Mouse (Mus musculus) MEL (cell line): ENCODE data around the gene Asb2. TPM values are rescaled to one million over a fixed set of nuclear protein-coding genes. Genes with fewer than 3 reads are reported as not detected.

Source experiments
- DNase-seq: peaks from one replicate; pipeline ENCODE4 v3.0.0; 2011; ENCODE audit warnings: low read depth, low spot score
- H3K27ac ChIP-seq: 2 replicates; pipeline ENCODE4 v1.5.1; 2012; ENCODE audit warnings: low read depth, mild to moderate bottlenecking, control low read depth, low read length, moderate library complexity; ENCODE audit not compliant: control insufficient read depth
- H3K27me3 ChIP-seq, 2 experiments: fragments of 150-350 bp in 1 of 2; sonication (generic) in 1 of 2; 2 replicates each; pipeline ENCODE4 v1.6.1; 2012; ENCODE audit warnings: low read length in 2 of 2, mild to moderate bottlenecking in 2 of 2, improper control_type of control experiment in 1 of 2, moderate library complexity in 1 of 2; ENCODE audit not compliant: insufficient read depth in 2 of 2, control insufficient read depth in 1 of 2
- H3K36me3 ChIP-seq, 2 experiments: 2 replicates each; pipeline ENCODE4 v1.6.1; 2012 to 2014; ENCODE audit warnings: low read length in 2 of 2, improper control_type of control experiment in 1 of 2, inconsistent platforms in 1 of 2, mild to moderate bottlenecking in 1 of 2; ENCODE audit not compliant: insufficient read depth in 2 of 2, control insufficient read depth in 1 of 2
- H3K4me1 ChIP-seq, 2 experiments: fragments of 150-350 bp in 1 of 2; sonication (generic) in 1 of 2; 2 replicates each; pipeline ENCODE4 v1.6.1; 2012; ENCODE audit warnings: low read length in 2 of 2, improper control_type of control experiment in 1 of 2, mild to moderate bottlenecking in 1 of 2; ENCODE audit not compliant: insufficient read depth in 2 of 2, control insufficient read depth in 1 of 2
- H3K4me3 ChIP-seq, 2 experiments: fragments of 150-350 bp in 1 of 2; sonication (generic) in 1 of 2; 2 replicates each; pipeline ENCODE4 v1.5.1; 2012; ENCODE audit warnings: low read depth in 2 of 2, low read length in 2 of 2, mild to moderate bottlenecking in 2 of 2, moderate library complexity in 2 of 2, control low read depth in 1 of 2, improper control_type of control experiment in 1 of 2; ENCODE audit not compliant: control insufficient read depth in 1 of 2, insufficient read depth in 1 of 2
- H3K79me2 ChIP-seq: 2 replicates; pipeline ENCODE4 v1.6.1; 2012; ENCODE audit warnings: mild to moderate bottlenecking, low read length, moderate library complexity; ENCODE audit not compliant: control insufficient read depth, poor library complexity, insufficient read depth
- H3K9ac ChIP-seq: 2 replicates; pipeline ENCODE4 v1.6.1; 2012; ENCODE audit warnings: low read depth, mild to moderate bottlenecking, control low read depth, low read length, moderate library complexity; ENCODE audit not compliant: control insufficient read depth, poor library complexity, severe bottlenecking
- H3K9me3 ChIP-seq: fragments of 150-350 bp; sonication (generic); replicated peaks from 2 replicates; pipeline ENCODE4 v1.6.1; 2012; ENCODE audit warnings: mild to moderate bottlenecking, low read length, improper control_type of control experiment, moderate library complexity; ENCODE audit not compliant: insufficient read depth
- CHD1 ChIP-seq: IDR thresholded peaks from 2 replicates; pipeline ENCODE4 v1.6.1; 2012; ENCODE audit warnings: low read depth, mild to moderate bottlenecking, inconsistent platforms, low read length, improper control_type of control experiment
- CHD2 ChIP-seq: IDR thresholded peaks from 2 replicates; pipeline ENCODE4 v1.6.1; 2011; ENCODE audit warnings: low read length, improper control_type of control experiment
- CTCF ChIP-seq, 3 experiments: IDR thresholded peaks in 2 of 3; conservative IDR thresholded peaks in 1 of 3; 2 replicates each; pipeline ENCODE4 v1.5.1; 2011 to 2012; ENCODE audit warnings: low read length in 3 of 3, low read depth in 2 of 3, mild to moderate bottlenecking in 2 of 3, improper control_type of control experiment in 1 of 3, inconsistent platforms in 1 of 3, mixed read lengths in 1 of 3, moderate library complexity in 1 of 3; ENCODE audit not compliant: control insufficient read depth in 1 of 3, insufficient read depth in 1 of 3, poor library complexity in 1 of 3, severe bottlenecking in 1 of 3
- E2F4 ChIP-seq: IDR thresholded peaks from 2 replicates; pipeline ENCODE4 v1.6.1; 2011; ENCODE audit warnings: low read depth, low read length, improper control_type of control experiment, borderline replicate concordance
- HCFC1 ChIP-seq: IDR thresholded peaks from 2 replicates; pipeline ENCODE4 v1.6.1; 2012; ENCODE audit warnings: low read depth, mild to moderate bottlenecking, inconsistent platforms, low read length, improper control_type of control experiment, moderate library complexity
- KAT2A ChIP-seq: conservative IDR thresholded peaks from 2 replicates; pipeline ENCODE4 v1.6.1; 2012; ENCODE audit warnings: low read depth, low read length, improper control_type of control experiment, inconsistent platforms
- MAFK ChIP-seq: IDR thresholded peaks from 2 replicates; pipeline ENCODE4 v1.6.1; 2011; ENCODE audit warnings: low read depth, mild to moderate bottlenecking, low read length, improper control_type of control experiment, borderline replicate concordance
- MAX ChIP-seq: IDR thresholded peaks from 2 replicates; pipeline ENCODE4 v1.6.1; 2011; ENCODE audit warnings: low read length, improper control_type of control experiment
- NRF1 ChIP-seq: IDR thresholded peaks from 2 replicates; pipeline ENCODE4 v1.6.1; 2014; ENCODE audit warnings: low read depth, mild to moderate bottlenecking, inconsistent platforms, low read length, improper control_type of control experiment, moderate library complexity; ENCODE audit not compliant: poor library complexity, insufficient read depth, severe bottlenecking
- POLR2A ChIP-seq, 2 experiments: IDR thresholded peaks; 2 replicates each; pipeline ENCODE4 v1.6.1; 2011 to 2012; ENCODE audit warnings: low read length in 2 of 2, mild to moderate bottlenecking in 2 of 2, control low read depth in 1 of 2, improper control_type of control experiment in 1 of 2, low read depth in 1 of 2, moderate library complexity in 1 of 2; ENCODE audit not compliant: control insufficient read depth in 1 of 2, insufficient read depth in 1 of 2, poor library complexity in 1 of 2
- POLR2AphosphoS5 ChIP-seq: IDR thresholded peaks from 2 replicates; pipeline ENCODE4 v1.6.1; 2012; ENCODE audit warnings: low read depth, borderline replicate concordance, mild to moderate bottlenecking, inconsistent platforms, low read length, moderate library complexity, mixed read lengths
- SMC3 ChIP-seq: IDR thresholded peaks from 2 replicates; pipeline ENCODE4 v1.6.1; 2011; ENCODE audit warnings: low read depth, low read length, improper control_type of control experiment
- TBP ChIP-seq: IDR thresholded peaks from 2 replicates; pipeline ENCODE4 v1.8.0; 2011; ENCODE audit warnings: low read depth, low read length, improper control_type of control experiment
- TCF12 ChIP-seq: IDR thresholded peaks from 2 replicates; pipeline ENCODE4 v1.6.1; 2014; ENCODE audit warnings: low read depth, mild to moderate bottlenecking, inconsistent platforms, low read length, improper control_type of control experiment, moderate library complexity
- USF2 ChIP-seq, 2 experiments: IDR thresholded peaks; 2 replicates each; pipeline ENCODE4 v1.6.1; 2011 to 2012; ENCODE audit warnings: improper control_type of control experiment in 2 of 2, low read length in 2 of 2, borderline replicate concordance in 1 of 2, inconsistent platforms in 1 of 2, low read depth in 1 of 2, mild to moderate bottlenecking in 1 of 2; ENCODE audit not compliant: insufficient read depth in 1 of 2
- ZC3H11A ChIP-seq: IDR thresholded peaks from 2 replicates; pipeline ENCODE4 v1.6.1; 2012; ENCODE audit warnings: low read depth, mild to moderate bottlenecking, inconsistent platforms, low read length, improper control_type of control experiment
- ZKSCAN1 ChIP-seq: IDR thresholded peaks from 2 replicates; pipeline ENCODE4 v1.6.1; 2012; ENCODE audit warnings: low read depth, mild to moderate bottlenecking, inconsistent platforms, low read length, improper control_type of control experiment, moderate library complexity
- ZMIZ1 ChIP-seq: IDR thresholded peaks from 2 replicates; pipeline ENCODE4 v1.6.1; 2012; ENCODE audit warnings: low read depth, mild to moderate bottlenecking, inconsistent platforms, low read length, improper control_type of control experiment, moderate library complexity
- polyA plus RNA-seq, 2 experiments: library from polyadenylated mRNA; stranded (reverse) in 1 of 2; unstranded in 1 of 2; fragments of >175 nt in 1 of 2; fragments of >200 nt in 1 of 2; gene quantifications; 2 replicates each; pipeline versions ENCODE4 v1.2.1 to v1.2.4; 2012; ENCODE audit warnings: low replicate concordance in 2 of 2, low read depth in 1 of 2; ENCODE audit not compliant: insufficient read length in 2 of 2, insufficient read depth in 1 of 2, missing spikeins in 1 of 2
- total RNA-seq: library from RNA; depleted of rRNA; stranded (reverse); fragments of 300-350 nt; gene quantifications from 2 replicates; pipeline ENCODE4 v1.2.3, GENCODE M21; 2012

Gene Asb2
- total and polyA plus RNA-seq, 3 experiments: 0.18 TPM; not detected in 2

GRCm38 (mm10) chr12:103358216-103358615 lies 2.4 kb upstream of the Asb2 start:
- no peak overlapping the region for H3K4me3 ChIP-seq
- no peak overlapping the region for H3K27ac ChIP-seq
- H3K36me3 ChIP-seq: no peaks in the 10 kb centered on the region
- H3K9ac ChIP-seq: no peak overlapping the region
- H3K27me3 ChIP-seq: peaks cover 3 to 13% of the 10 kb centered on the region in 2 experiments
- H3K4me1 ChIP-seq: no peaks in the 10 kb centered on the region; a peak in 1 of 4 replicates
- H3K9me3 ChIP-seq: no peaks in the 10 kb centered on the region
- no peak for DNase-seq
- H3K79me2 ChIP-seq: no peaks in the 10 kb centered on the region
- no peak for TF ChIP-seq MAX
- TF ChIP-seq POLR2AphosphoS5: no peak
- TF ChIP-seq TCF12: no peak
- no peak for TF ChIP-seq E2F4
- no peak for TF ChIP-seq KAT2A

DNA sequence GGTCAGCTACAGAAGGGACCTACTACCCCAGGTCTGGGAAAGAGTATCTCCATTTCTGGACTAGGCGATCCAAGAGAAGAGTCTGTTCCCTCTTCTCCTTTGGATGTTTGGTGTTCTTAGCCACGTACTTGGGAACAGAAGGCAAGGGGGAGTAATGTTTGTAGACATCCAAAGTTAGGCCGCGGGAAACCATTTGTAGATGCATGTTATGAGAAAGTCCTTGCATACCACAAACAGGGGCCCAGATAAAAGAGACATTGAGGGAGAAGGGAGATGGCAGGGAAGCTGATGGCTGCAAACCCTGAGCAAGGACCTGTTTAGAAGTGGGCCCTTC lies 581 bp upstream of the Asb2 start:
- no peak for DNase-seq
- no peaks in the 10 kb centered on the region for H3K79me2 ChIP-seq

GRCm38 (mm10) chr12:103353538-103353937 lies 2.3 kb downstream of the Asb2 start:
- no peak overlapping the region for H3K4me3 ChIP-seq
- no peaks in the 10 kb centered on the region for H3K9me3 ChIP-seq
- peaks cover 3 to 11% of the 10 kb centered on the region in 2 experiments for H3K27me3 ChIP-seq
- TF ChIP-seq POLR2A (IDR thresholded peaks at IDR 0.05; ENCODE audit: control insufficient read depth in 1 of 2, insufficient read depth in 1 of 2, low read depth in 1 of 2, low read length in 2 of 2, poor library complexity in 1 of 2) (no peak), CTCF (IDR thresholded peaks at IDR 0.05 in 2 of 3, conservative IDR thresholded peaks at IDR 0.05 in 1 of 3; ENCODE audit: control insufficient read depth in 1 of 3, insufficient read depth in 1 of 3, low read depth in 2 of 3, low read length in 3 of 3, poor library complexity in 1 of 3, severe bottlenecking in 1 of 3) (peak in 2 of 3 experiments; percentile 27 to 28; a peak in 3 of 6 replicates)
- no peaks in the 10 kb centered on the region for H3K4me1 ChIP-seq
- no peak for DNase-seq
- no peaks in the 10 kb centered on the region for H3K79me2 ChIP-seq
- no peak overlapping the region for H3K27ac ChIP-seq
- H3K36me3 ChIP-seq: no peaks in the 10 kb centered on the region
- no peak overlapping the region for H3K9ac ChIP-seq

More for the DNA sequence above, 581 bp upstream of the Asb2 start:
- no peak overlapping the region for H3K9ac ChIP-seq
- H3K27me3 ChIP-seq: peaks cover 3 to 13% of the 10 kb centered on the region in 2 experiments
- H3K27ac ChIP-seq: no peak overlapping the region
- H3K36me3 ChIP-seq: no peaks in the 10 kb centered on the region
- TF ChIP-seq USF2 (IDR thresholded peaks at IDR 0.05; ENCODE audit: borderline replicate concordance in 1 of 2, insufficient read depth in 1 of 2, low read depth in 1 of 2, low read length in 2 of 2) (no peak), CHD2 (no peak), TBP (no peak), POLR2A (IDR thresholded peaks at IDR 0.05; ENCODE audit: control insufficient read depth in 1 of 2, insufficient read depth in 1 of 2, low read depth in 1 of 2, low read length in 2 of 2, poor library complexity in 1 of 2) (no peak), ZMIZ1 (no peak), MAFK (no peak), POLR2AphosphoS5 (no peak), ZC3H11A (no peak), ZKSCAN1 (no peak), CHD1 (no peak), HCFC1 (no peak), TCF12 (no peak), SMC3 (no peak), NRF1 (no peak)
- H3K4me3 ChIP-seq: no peak overlapping the region
- no peaks in the 10 kb centered on the region for H3K4me1 ChIP-seq
- no peaks in the 10 kb centered on the region for H3K9me3 ChIP-seq
